Mouse (Mus musculus): ENCODE results near the gene Gm6169.
"Not testable (repeated sequence)": the region's sequence is repeated elsewhere in the genome, so short reads cannot be mapped to it uniquely, and the experiment has no call there.

Gene Gm6169

DNA sequence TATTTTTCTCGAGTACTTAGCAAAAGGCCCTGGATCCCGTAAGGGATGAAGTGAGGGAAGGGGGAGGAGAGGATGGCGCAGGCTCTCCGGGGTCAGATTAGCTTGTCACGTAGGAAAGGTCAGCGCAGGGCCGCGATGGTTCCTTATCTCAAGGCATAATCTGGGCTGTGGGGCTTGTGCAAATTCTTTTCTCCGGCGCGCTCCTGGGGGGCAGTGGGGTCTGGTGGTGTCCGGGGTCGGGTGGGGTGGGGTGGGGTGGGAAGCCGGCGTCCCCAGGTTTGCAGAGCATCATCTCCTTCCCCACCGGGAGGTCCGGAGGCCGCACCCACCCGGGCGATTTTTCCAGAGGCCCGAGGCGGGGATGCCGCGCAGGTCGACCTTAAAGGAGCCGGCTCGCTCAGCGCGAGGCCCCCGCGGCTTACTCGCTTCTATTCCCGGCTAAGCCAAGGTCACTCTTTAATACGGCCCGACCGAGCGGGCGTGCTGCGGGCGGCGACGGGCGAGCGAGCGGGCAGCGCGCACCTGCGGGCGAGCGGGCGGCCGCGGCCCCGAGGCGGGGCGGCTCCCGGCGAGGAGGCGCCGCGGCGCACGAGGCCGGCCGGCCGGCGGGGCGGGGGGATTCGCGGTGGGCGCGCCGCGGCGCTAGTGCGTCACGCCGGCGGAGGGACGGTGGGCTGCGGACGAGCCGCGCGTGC is 28.0 kb downstream of the Gm6169 start:
- DNase-seq (ENCODE audit: low spot score) = no peak

DNA sequence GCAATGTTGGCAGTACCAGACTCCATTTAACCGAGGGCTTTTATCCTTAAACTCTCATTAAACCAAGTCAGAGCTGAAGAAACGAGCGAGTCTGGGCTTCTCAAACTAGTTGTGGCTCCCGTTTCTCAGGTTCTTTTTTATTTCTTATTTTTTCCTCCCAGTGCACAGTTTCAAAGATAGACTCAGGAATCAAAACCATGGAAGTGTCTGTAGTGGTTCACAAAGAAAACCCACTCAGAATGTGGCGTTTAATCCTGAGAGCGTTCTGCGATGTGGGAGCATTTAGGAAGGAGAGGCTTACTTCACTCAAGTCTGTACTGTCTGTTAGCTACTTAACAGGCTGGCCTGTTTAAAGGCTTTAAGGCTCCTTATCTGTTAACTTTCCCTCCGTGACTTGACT is 30.9 kb downstream of the Gm6169 start:
- no peak for DNase-seq (ENCODE audit: low spot score)

- DNase-seq (ENCODE audit: low spot score) = no peak
Measured at GRCm38 (mm10) chr13:97067691-97068090, 31.3 kb downstream of the Gm6169 start.

DNA sequence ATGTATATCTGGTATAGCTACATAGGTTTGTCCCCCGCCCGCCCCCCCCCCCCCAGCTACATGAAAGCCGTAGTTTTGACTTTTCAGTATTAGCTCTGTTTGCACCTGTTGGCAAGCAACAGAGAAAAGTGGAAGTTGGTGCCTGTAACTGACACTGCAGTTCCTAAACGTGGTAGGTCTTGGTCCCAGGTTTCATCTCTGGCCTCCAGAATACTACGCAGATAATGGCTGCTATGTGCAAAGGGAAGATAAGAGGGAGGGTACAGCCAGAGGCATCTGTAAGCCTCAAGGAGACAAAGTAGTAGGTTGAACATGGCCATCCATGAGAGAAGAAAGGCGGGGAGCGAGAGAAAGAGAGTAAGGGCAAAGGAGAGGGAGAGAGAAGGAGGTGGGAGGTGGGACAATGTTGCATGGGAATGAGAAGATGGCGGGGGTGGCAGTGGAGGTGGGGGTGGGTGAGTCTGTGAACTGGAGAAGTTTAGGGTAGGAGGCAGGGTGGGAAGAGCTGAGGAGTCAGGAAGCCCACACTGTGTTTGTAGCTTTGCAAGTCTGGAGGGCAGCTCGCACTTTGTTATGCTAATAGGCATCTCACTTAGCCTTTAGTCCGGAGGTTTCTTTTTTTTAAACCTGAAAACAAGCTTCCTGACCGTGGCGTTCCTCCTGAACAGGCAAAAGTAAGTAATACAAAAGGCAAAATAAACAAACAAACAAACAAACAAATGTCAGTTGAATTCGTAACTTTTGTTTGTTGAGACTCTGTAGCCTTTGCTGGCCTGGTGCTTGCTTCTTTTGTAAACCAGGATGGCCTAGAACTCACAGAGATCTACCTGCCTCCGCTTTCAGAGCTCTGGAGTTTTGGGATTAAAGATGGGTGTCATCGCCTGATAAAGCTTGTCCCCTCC is 32.1 kb downstream of the Gm6169 start, which contains the start of gene Fam169a:
Fam169a (plus strand) TSS at position 638 of the 902 bp plus-strand sequence.
- peak; percentile 81 for DNase-seq (ENCODE audit: low spot score)

DNA sequence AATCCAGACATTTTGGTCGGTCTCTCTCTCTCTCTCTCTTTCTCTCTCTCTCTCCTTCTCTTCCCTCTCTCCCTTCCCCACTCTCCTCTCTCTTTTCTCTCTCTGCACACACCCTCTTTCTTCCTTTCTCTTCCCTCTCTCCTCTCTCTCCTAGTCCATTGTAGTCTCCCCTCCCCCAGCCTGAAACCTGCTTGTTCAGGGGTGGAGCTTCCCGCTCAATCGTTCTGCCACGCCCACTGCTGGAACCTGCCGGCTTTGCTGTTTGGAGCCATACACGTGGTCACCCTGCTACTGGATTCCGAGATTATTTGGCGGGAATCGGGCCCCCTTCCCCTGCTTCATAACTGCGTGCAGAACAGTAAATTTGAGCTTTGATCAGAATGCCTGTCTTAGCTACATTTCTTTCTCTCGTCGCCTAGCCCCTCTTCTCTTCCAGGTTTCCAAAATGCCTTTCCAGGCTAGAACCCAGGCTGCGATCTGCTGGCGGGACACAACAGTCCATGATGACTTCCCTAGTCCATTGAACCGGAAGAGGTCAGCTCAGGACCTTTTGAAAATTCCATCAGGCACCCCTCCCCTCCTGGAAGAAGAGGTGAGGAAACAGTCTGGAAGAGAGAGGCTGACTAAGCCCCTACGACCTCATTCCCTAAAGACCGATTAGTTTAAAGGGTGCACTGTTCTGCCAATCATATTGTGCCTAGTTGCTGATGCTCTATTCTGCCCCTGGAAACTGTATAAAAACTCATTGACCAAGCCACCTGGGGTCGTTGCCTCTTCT is 34.0 kb downstream of the Gm6169 start:
- DNase-seq (ENCODE audit: low spot score) = not testable (repeated sequence)

- DNase-seq (ENCODE audit: low spot score) = no peak
Measured at GRCm38 (mm10) chr13:97064413-97064812, 34.6 kb downstream of the Gm6169 start.

GRCm38 (mm10) chr13:97063431-97063830 is 35.6 kb downstream of the Gm6169 start:
- no peak for DNase-seq (ENCODE audit: low spot score)

DNA sequence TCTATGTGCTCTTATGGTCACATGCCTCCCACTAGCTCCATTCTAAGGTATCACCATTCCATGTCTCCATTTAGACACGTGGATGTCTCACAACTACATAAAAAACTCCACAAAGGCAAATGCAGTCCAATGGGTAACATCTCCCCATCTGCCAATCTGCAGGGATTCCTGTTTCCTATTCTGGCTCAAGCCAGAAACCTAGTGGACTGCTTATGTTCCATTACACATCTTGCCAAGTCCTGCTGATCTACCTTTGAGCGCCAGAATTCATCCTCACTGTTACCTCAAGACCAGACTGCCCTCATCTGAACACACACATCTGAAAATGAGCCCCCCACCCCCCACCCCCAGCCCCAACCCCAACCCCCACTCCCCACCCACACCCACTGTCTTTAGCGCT is 36.9 kb downstream of the Gm6169 start:
- DNase-seq (ENCODE audit: low spot score) = no peak

DNA sequence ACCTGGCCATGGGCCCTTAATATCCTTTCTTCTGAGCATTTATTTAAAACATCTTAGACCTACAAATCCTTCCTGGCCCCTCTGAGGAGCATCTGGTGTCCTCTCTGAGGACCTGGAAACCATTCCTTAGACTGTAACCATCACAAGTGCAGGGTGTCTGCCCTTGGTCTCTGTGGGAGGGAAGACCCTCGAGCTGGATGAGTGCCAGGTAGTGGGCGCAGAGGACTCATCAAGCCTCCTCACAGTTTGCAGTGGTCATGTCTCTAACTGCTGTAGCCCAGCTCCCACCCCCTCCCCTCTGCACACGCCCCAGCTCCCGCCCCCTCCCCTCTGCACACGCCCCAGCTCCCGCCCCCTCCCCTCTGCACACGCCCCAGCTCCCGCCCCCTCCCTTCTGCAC is 38.7 kb downstream of the Gm6169 start:
- no peak for DNase-seq (ENCODE audit: low spot score)

GRCm38 (mm10) chr13:97059746-97060145 is 39.3 kb downstream of the Gm6169 start:
- no peak for DNase-seq (ENCODE audit: low spot score)

DNA sequence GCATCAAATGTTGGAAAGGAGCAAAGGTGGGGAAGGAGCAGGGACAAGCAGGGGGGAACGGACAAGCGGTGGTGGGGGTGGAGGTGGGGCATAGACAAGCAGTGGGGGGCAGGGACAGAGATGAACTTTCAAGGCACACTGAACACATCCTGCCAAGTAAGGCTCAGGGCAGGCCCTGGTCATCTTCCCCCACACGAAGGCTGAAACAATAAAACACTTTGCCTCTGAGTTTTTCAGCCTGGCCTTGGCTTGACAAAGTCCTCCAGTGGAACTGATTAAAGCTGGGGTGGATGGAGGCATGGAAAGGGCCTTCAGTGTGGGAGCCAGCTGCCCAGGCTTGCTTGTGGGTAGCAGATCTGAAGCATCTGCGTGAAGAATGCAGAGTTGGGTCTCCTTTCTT is 41.2 kb downstream of the Gm6169 start:
- DNase-seq (ENCODE audit: low spot score) = no peak

DNA sequence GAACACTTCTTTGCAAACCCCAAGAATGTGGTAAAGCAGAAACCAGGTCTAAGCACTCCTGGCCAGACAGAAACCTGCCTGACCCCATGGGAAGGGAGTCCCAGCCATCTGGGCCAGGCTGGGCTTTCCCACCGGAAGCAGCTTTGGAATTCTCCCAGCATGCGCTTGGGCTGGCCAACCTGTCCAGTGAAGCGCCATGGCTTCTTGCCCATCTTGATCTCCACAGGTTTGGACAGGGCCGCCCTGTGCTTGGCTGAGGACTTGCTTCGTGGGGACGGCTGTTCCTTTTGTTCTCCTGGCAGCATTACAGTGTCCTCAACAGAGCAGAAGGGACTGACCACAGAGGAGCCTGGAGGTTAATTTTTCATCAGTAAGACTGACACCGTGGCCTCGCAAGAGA is 45.2 kb downstream of the Gm6169 start:
- DNase-seq (ENCODE audit: low spot score) = no peak

- DNase-seq (ENCODE audit: low spot score) = peak; percentile 63
Measured at GRCm38 (mm10) chr13:97052667-97053066, 46.4 kb downstream of the Gm6169 start.

DNA sequence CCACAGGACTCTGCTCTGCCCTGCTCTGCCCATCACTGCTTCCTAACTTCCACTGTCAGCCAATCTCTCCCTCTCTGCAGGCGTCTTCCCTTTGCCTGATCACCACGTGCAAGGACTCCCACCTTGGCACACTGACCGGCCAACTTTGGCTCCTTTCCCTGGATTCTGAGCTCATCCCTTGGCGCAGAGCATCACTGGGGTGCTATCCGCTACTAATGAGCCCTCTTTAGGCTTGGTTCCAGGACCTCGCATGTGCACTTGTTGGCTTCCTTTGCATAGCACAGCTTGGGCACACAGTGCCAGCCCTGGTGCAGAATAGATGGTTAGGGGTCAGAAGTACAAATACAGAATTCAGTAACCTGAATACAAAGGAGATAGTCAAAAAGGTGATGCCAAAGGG is 47.9 kb downstream of the Gm6169 start:
- no peak for DNase-seq (ENCODE audit: low spot score)
